20 mouse cellular contexts compared by ENCODE assay signal in genomic region chr10:43604687-43605250, GRCm38 (mm10). TPM values are rescaled to one million over a fixed set of nuclear protein-coding genes. Genes with fewer than 3 reads are reported as not detected.
DNase-seq lines count a peak whose midpoint lies in the region; ATAC-seq and TF ChIP-seq lines count a peak whose summit lies in the region.
"Had no signal": no experiment of that assay in that cellular context is flagged by ENCODE, and none has a peak within 500 bp of the region (broad histone marks: within the 10 kb centered on the region; RNA-seq: fewer than 3 reads in every experiment).

No protein-coding gene starts in this region.

- ATAC-seq in kidney, postnatal 0 days (replicated peaks; ENCODE audit: low FRiP score, low read depth), result no peak
- 0 out of 2 replicates have a peak, but pooled peaks have one; percentile 30 for ATAC-seq in limb, embryonic 14.5 days (ENCODE audit: low FRiP score, low read depth)
- no peak for ATAC-seq in stomach, embryonic 15.5 days (ENCODE audit: insufficient read depth, low FRiP score, low read depth)
- no peak for ATAC-seq in midbrain, embryonic 11.5 days (ENCODE audit: low FRiP score)
- ATAC-seq: forebrain, embryonic 16.5 days; hindbrain, embryonic 16.5 days had no signal

- H3K4me2 ChIP-seq in kidney, postnatal 0 days (ENCODE audit: low read length), result no peak overlapping the region
- H3K4me2 ChIP-seq in limb, embryonic 14.5 days (replicated peaks; ENCODE audit: low read depth, low read length, severe bottlenecking), result no peak overlapping the region
- no peak overlapping the region for H3K4me2 ChIP-seq in stomach, embryonic 15.5 days
- no peak overlapping the region for H3K4me2 ChIP-seq in midbrain, embryonic 11.5 days
- H3K4me2 ChIP-seq: embryonic facial prominence, embryonic 13.5 days; heart, embryonic 13.5 days had no signal

- intact Hi-C loops in heart, postnatal 14 days (cut with DNase I), result no loop called here

- H3K4me1 ChIP-seq in kidney, postnatal 0 days (replicated peaks; ENCODE audit: insufficient read depth, low read length), result no peaks in the 10 kb centered on the region
- H3K4me1 ChIP-seq in kidney, adult 2 months (ENCODE audit: control insufficient read depth, insufficient read depth, low read length), result no peaks in the 10 kb centered on the region
- H3K4me1 ChIP-seq in embryonic fibroblast, embryonic 13.5 days (ENCODE audit: control insufficient read depth, insufficient read depth, low read length), result peaks cover 7% of the 10 kb centered on the region; the same call in 1 of the 2 replicates
- H3K4me1 ChIP-seq in limb, embryonic 14.5 days (ENCODE audit: control insufficient read depth, insufficient read depth, low read length), result peaks cover 13% of the 10 kb centered on the region
- H3K4me1 ChIP-seq in stomach, embryonic 15.5 days, result peaks cover 7% of the 10 kb centered on the region; the same call in 1 of the 2 replicates
- no peaks in the 10 kb centered on the region for H3K4me1 ChIP-seq in midbrain, embryonic 11.5 days (ENCODE audit: control insufficient read depth, insufficient read depth, low read length)

- no peak for TF ChIP-seq CTCF in kidney, postnatal 0 days (IDR thresholded peaks at IDR 0.05; ENCODE audit: low read depth)
- TF ChIP-seq CTCF in kidney, adult 2 months (conservative IDR thresholded peaks at IDR 0.05; ENCODE audit: insufficient read depth, insufficient read length, low read depth, low read length), result no peak
- no peak for TF ChIP-seq CTCF in embryonic fibroblast, embryonic 13.5 days (IDR thresholded peaks at IDR 0.05; ENCODE audit: borderline replicate concordance, insufficient read depth, low read length)

- DNase-seq in kidney, postnatal 0 days (ENCODE audit: low spot score), result peak; percentile 59
- no peak for DNase-seq in kidney, adult 2 months
- no peak for DNase-seq in limb, embryonic 14.5 days (ENCODE audit: low spot score)
- no peak for DNase-seq in midbrain, embryonic 11.5 days (ENCODE audit: low spot score, missing footprints)
- no peak for DNase-seq in cerebellum, adult 8-10 months
- no peak for DNase-seq in heart, postnatal 14 days
- DNase-seq: adrenal gland, postnatal 10 days; cerebellum, postnatal 10 days; heart, postnatal 4 days; kidney, adult 8-10 months; lung, adult 2 months; lung, postnatal 4 days; right cerebral cortex, postnatal 25 days; thymus, postnatal 14 days had no signal

- no peak for TF ChIP-seq POLR2A in kidney, adult 2 months (IDR thresholded peaks at IDR 0.05; ENCODE audit: low read depth, low read length)
- TF ChIP-seq POLR2A in embryonic fibroblast, embryonic 13.5 days (IDR thresholded peaks at IDR 0.05; ENCODE audit: low read depth, low read length), result no peak
- no peak for TF ChIP-seq POLR2A in limb, embryonic 14.5 days (IDR thresholded peaks at IDR 0.05; ENCODE audit: borderline replicate concordance, extremely low read depth, insufficient read depth, insufficient read length)

- H3K4me3 ChIP-seq in kidney, postnatal 0 days (replicated peaks; ENCODE audit: low read depth, low read length), result no peak overlapping the region
- H3K4me3 ChIP-seq in kidney, adult 2 months (ENCODE audit: insufficient read depth, low read depth, low read length), result no peak overlapping the region
- no peak overlapping the region for H3K4me3 ChIP-seq in embryonic fibroblast, embryonic 13.5 days (ENCODE audit: insufficient read depth, low read length)
- no peak overlapping the region for H3K4me3 ChIP-seq in limb, embryonic 14.5 days (replicated peaks; ENCODE audit: low read length)
- no peak overlapping the region for H3K4me3 ChIP-seq in stomach, embryonic 15.5 days (replicated peaks)
- no peak overlapping the region for H3K4me3 ChIP-seq in midbrain, embryonic 11.5 days (ENCODE audit: low read depth, low read length)
- H3K4me3 ChIP-seq: embryonic facial prominence, embryonic 13.5 days; heart, embryonic 13.5 days had no signal

- 61% methylated on average over 10 of the region's 10 CpGs for WGBS in kidney, postnatal 0 days
- 72% methylated on average over 10 of the region's 10 CpGs for WGBS in kidney, adult 2 months
- WGBS in limb, embryonic 14.5 days, result 50% methylated on average over 10 of the region's 10 CpGs
- 55% methylated on average over 10 of the region's 10 CpGs for WGBS in stomach, embryonic 15.5 days
- WGBS in midbrain, embryonic 11.5 days, result 91% methylated on average over 10 of the region's 10 CpGs

- H3K9me3 ChIP-seq in kidney, postnatal 0 days (replicated peaks; ENCODE audit: low read length), result no peaks in the 10 kb centered on the region
- no peaks in the 10 kb centered on the region for H3K9me3 ChIP-seq in limb, embryonic 14.5 days (ENCODE audit: control insufficient read depth, low read length)
- no peaks in the 10 kb centered on the region for H3K9me3 ChIP-seq in stomach, embryonic 15.5 days
- H3K9me3 ChIP-seq in midbrain, embryonic 11.5 days (ENCODE audit: control insufficient read depth, low read length), result no peaks in the 10 kb centered on the region
- H3K9me3 ChIP-seq: embryonic facial prominence, embryonic 13.5 days; heart, embryonic 13.5 days had no signal

- no peak overlapping the region for H3K27ac ChIP-seq in kidney, postnatal 0 days
- H3K27ac ChIP-seq in kidney, adult 2 months (ENCODE audit: insufficient read depth, low read depth, low read length), result no peak overlapping the region
- peak overlapping the region; percentile 58 for H3K27ac ChIP-seq in embryonic fibroblast, embryonic 13.5 days (ENCODE audit: insufficient read depth, low read length)
- H3K27ac ChIP-seq in limb, embryonic 14.5 days (replicated peaks; ENCODE audit: low read depth, low read length), result 0 out of 2 replicates have a peak overlapping the region, but pooled peaks have one; percentile 26
- peak overlapping the region; percentile 59 for H3K27ac ChIP-seq in stomach, embryonic 15.5 days
- no peak overlapping the region for H3K27ac ChIP-seq in midbrain, embryonic 11.5 days (ENCODE audit: low read depth, low read length)
- H3K27ac ChIP-seq: embryonic facial prominence, embryonic 13.5 days; heart, embryonic 13.5 days had no signal

- H3K9ac ChIP-seq in kidney, postnatal 0 days (ENCODE audit: low read depth, low read length), result no peak overlapping the region
- no peak overlapping the region for H3K9ac ChIP-seq in limb, embryonic 14.5 days (ENCODE audit: low read depth, low read length, severe bottlenecking)
- no peak overlapping the region for H3K9ac ChIP-seq in stomach, embryonic 15.5 days
- H3K9ac ChIP-seq in midbrain, embryonic 11.5 days (ENCODE audit: low read length), result no peak overlapping the region
- H3K9ac ChIP-seq: embryonic facial prominence, embryonic 13.5 days; heart, embryonic 13.5 days had no signal

- H3K27me3 ChIP-seq in kidney, postnatal 0 days (ENCODE audit: insufficient read depth, low read length), result no peaks in the 10 kb centered on the region
- no peaks in the 10 kb centered on the region for H3K27me3 ChIP-seq in kidney, adult 2 months (replicated peaks; ENCODE audit: control insufficient read depth, insufficient read depth, low read length)
- H3K27me3 ChIP-seq in limb, embryonic 14.5 days (ENCODE audit: control insufficient read depth, insufficient read depth, low read length), result no peaks in the 10 kb centered on the region
- H3K27me3 ChIP-seq in stomach, embryonic 15.5 days (replicated peaks), result no peaks in the 10 kb centered on the region
- H3K27me3 ChIP-seq in midbrain, embryonic 11.5 days (ENCODE audit: control insufficient read depth, insufficient read depth, low read length), result no peaks in the 10 kb centered on the region
- H3K27me3 ChIP-seq: embryonic facial prominence, embryonic 13.5 days; heart, embryonic 13.5 days had no signal

- no peaks in the 10 kb centered on the region for H3K36me3 ChIP-seq in kidney, postnatal 0 days (ENCODE audit: insufficient read depth, low read length)
- no peaks in the 10 kb centered on the region for H3K36me3 ChIP-seq in kidney, adult 2 months (ENCODE audit: control insufficient read depth, insufficient read depth, low read length)
- no peaks in the 10 kb centered on the region for H3K36me3 ChIP-seq in limb, embryonic 14.5 days (ENCODE audit: control insufficient read depth, insufficient read depth, low read length)
- no peaks in the 10 kb centered on the region for H3K36me3 ChIP-seq in stomach, embryonic 15.5 days
- no peaks in the 10 kb centered on the region for H3K36me3 ChIP-seq in midbrain, embryonic 11.5 days (ENCODE audit: control insufficient read depth, insufficient read depth, low read length)
- H3K36me3 ChIP-seq: embryonic facial prominence, embryonic 13.5 days; heart, embryonic 13.5 days had no signal

RNA-seq across cellular contexts. Expression of gene Cd24a, which starts 26.7 kb away (rescaled TPM):
- 486 and 489 TPM in 2 replicates for polyA plus RNA-seq in kidney, postnatal 0 days (2015; fragmentation: Nextera tagmentation; extraction: Ambion mirVana)
- polyA plus RNA-seq in kidney, adult 2 months (2012; rRNA removed), result 184 and 186 TPM in 2 replicates
- 63.0 and 85.7 TPM in 2 replicates for polyA plus RNA-seq in embryonic fibroblast, embryonic 13.5 days (2011; ENCODE audit: insufficient read length, low read depth, missing spikeins)
- 335 and 359 TPM in 2 replicates for polyA plus RNA-seq in limb, embryonic 14.5 days (2012; rRNA removed)
- polyA plus RNA-seq in limb, embryonic 14.5 days (2014; fragmentation: Nextera tagmentation; extraction: Ambion mirVana), result 268 and 314 TPM in 2 replicates
- polyA plus RNA-seq in stomach, embryonic 15.5 days (2015; fragmentation: Nextera tagmentation; extraction: Ambion mirVana), result 294 and 352 TPM in 2 replicates
- 516 and 568 TPM in 2 replicates for polyA plus RNA-seq in midbrain, embryonic 11.5 days (2014; fragmentation: Nextera tagmentation; extraction: Ambion mirVana)
- total RNA-seq in heart, postnatal 14 days (2021), result 10 to 100 TPM; 21.8 to 24.1 TPM

Comparison
In these comparisons a context has a peak if more than half of its experiments do, and no peak if none do; other contexts are left out.
1. H3K27ac ChIP-seq: peak in embryonic fibroblast, embryonic 13.5 days (single experiment), limb, embryonic 14.5 days (single experiment) and stomach, embryonic 15.5 days (single experiment); none in kidney, postnatal 0 days (single experiment), kidney, adult 2 months (single experiment) and midbrain, embryonic 11.5 days (single experiment).